Mouse (Mus musculus): ENCODE data around the gene Zfp704. TPM values are rescaled to one million over a fixed set of nuclear protein-coding genes. Genes with fewer than 3 reads are reported as not detected.

The Zfp704 gene
- polyA plus RNA-seq, 1 experiment from 2014 or later = 7.9 TPM

GRCm38 (mm10) chr3:9546882-9547620, 62.8 kb downstream of the Zfp704 start:
- Histone ChIP-seq H3K36me3 (ENCODE audit: insufficient read depth, low read length) (no peaks in the 10 kb centered on the region), H3K27ac (peak overlapping the region; percentile 57; the same call in 1 of the 2 replicates), H3K27me3 (ENCODE audit: insufficient read depth, low read length) (no peaks in the 10 kb centered on the region), H3K4me2 (ENCODE audit: low read length) (peak overlapping the region; percentile 28), H3K9me3 (replicated peaks; ENCODE audit: low read length) (no peaks in the 10 kb centered on the region), H3K4me1 (replicated peaks; ENCODE audit: insufficient read depth, low read length) (peaks cover 26% of the 10 kb centered on the region), H3K4me3 (replicated peaks; ENCODE audit: low read depth, low read length) (no peak overlapping the region), H3K9ac (ENCODE audit: low read depth, low read length) (no peak overlapping the region)
- ATAC-seq (replicated peaks; ENCODE audit: low FRiP score, low read depth) (peak; percentile 62), DNase-seq (ENCODE audit: low spot score) (peak; percentile 63)
- 11% methylated on average over 15 of the region's 15 CpGs for WGBS
- no peak for TF ChIP-seq CTCF (IDR thresholded peaks at IDR 0.05; ENCODE audit: low read depth)

GRCm38 (mm10) chr3:9544421-9544820, 65.5 kb downstream of the Zfp704 start:
- no peaks in the 10 kb centered on the region for H3K9me3 ChIP-seq (replicated peaks; ENCODE audit: low read length)
- DNase-seq (ENCODE audit: low spot score) = no peak
- WGBS = 91% methylated on average over 2 of the region's 2 CpGs
- no peak overlapping the region for H3K4me2 ChIP-seq (ENCODE audit: low read length)
- H3K4me3 ChIP-seq (replicated peaks; ENCODE audit: low read depth, low read length) = no peak overlapping the region
- H3K4me1 ChIP-seq (replicated peaks; ENCODE audit: insufficient read depth, low read length) = peaks cover 18% of the 10 kb centered on the region
- TF ChIP-seq CTCF (IDR thresholded peaks at IDR 0.05; ENCODE audit: low read depth) = no peak
- H3K27ac ChIP-seq = no peak overlapping the region
- no peaks in the 10 kb centered on the region for H3K27me3 ChIP-seq (ENCODE audit: insufficient read depth, low read length)
- no peaks in the 10 kb centered on the region for H3K36me3 ChIP-seq (ENCODE audit: insufficient read depth, low read length)
- ATAC-seq (replicated peaks; ENCODE audit: low FRiP score, low read depth) = no peak
- H3K9ac ChIP-seq (ENCODE audit: low read depth, low read length) = no peak overlapping the region

GRCm38 (mm10) chr3:9543916-9544315, 66.0 kb downstream of the Zfp704 start:
- Histone ChIP-seq H3K4me3 (replicated peaks; ENCODE audit: low read depth, low read length) (no peak overlapping the region), H3K9me3 (replicated peaks; ENCODE audit: low read length) (no peaks in the 10 kb centered on the region), H3K27me3 (ENCODE audit: insufficient read depth, low read length) (no peaks in the 10 kb centered on the region), H3K4me2 (ENCODE audit: low read length) (no peak overlapping the region), H3K27ac (no peak overlapping the region), H3K36me3 (ENCODE audit: insufficient read depth, low read length) (no peaks in the 10 kb centered on the region), H3K4me1 (replicated peaks; ENCODE audit: insufficient read depth, low read length) (peaks cover 18% of the 10 kb centered on the region), H3K9ac (ENCODE audit: low read depth, low read length) (no peak overlapping the region)
- WGBS = 88% methylated on average over 5 of the region's 5 CpGs
- TF ChIP-seq CTCF (IDR thresholded peaks at IDR 0.05; ENCODE audit: low read depth) = no peak
- DNase-seq (ENCODE audit: low spot score) (no peak), ATAC-seq (replicated peaks; ENCODE audit: low FRiP score, low read depth) (no peak)

- Histone ChIP-seq H3K27me3 (ENCODE audit: insufficient read depth, low read length) (no peaks in the 10 kb centered on the region), H3K4me2 (ENCODE audit: low read length) (no peak overlapping the region), H3K36me3 (ENCODE audit: insufficient read depth, low read length) (no peaks in the 10 kb centered on the region), H3K9ac (ENCODE audit: low read depth, low read length) (no peak overlapping the region), H3K27ac (no peak overlapping the region), H3K4me3 (replicated peaks; ENCODE audit: low read depth, low read length) (no peak overlapping the region), H3K4me1 (replicated peaks; ENCODE audit: insufficient read depth, low read length) (peaks cover 18% of the 10 kb centered on the region), H3K9me3 (replicated peaks; ENCODE audit: low read length) (no peaks in the 10 kb centered on the region)
- 81% methylated on average over 4 of the region's 4 CpGs for WGBS
- TF ChIP-seq CTCF (IDR thresholded peaks at IDR 0.05; ENCODE audit: low read depth) = no peak
- DNase-seq (ENCODE audit: low spot score) (no peak), ATAC-seq (replicated peaks; ENCODE audit: low FRiP score, low read depth) (no peak)
Observed at GRCm38 (mm10) chr3:9543463-9543862, 66.4 kb downstream of the Zfp704 start.

- H3K9ac ChIP-seq (ENCODE audit: low read depth, low read length) = no peak overlapping the region
- no peaks in the 10 kb centered on the region for H3K27me3 ChIP-seq (ENCODE audit: insufficient read depth, low read length)
- TF ChIP-seq CTCF (IDR thresholded peaks at IDR 0.05; ENCODE audit: low read depth) = no peak
- H3K4me2 ChIP-seq (ENCODE audit: low read length) = no peak overlapping the region
- H3K9me3 ChIP-seq (replicated peaks; ENCODE audit: low read length) = no peaks in the 10 kb centered on the region
- H3K4me3 ChIP-seq (replicated peaks; ENCODE audit: low read depth, low read length) = no peak overlapping the region
- H3K4me1 ChIP-seq (replicated peaks; ENCODE audit: insufficient read depth, low read length) = peaks cover 1% of the 10 kb centered on the region; the same call in 1 of the 2 replicates
- ATAC-seq (replicated peaks; ENCODE audit: low FRiP score, low read depth) (no peak), DNase-seq (ENCODE audit: low spot score) (no peak)
- H3K27ac ChIP-seq = no peak overlapping the region
- no peaks in the 10 kb centered on the region for H3K36me3 ChIP-seq (ENCODE audit: insufficient read depth, low read length)
- WGBS = 92% methylated on average over 14 of the region's 14 CpGs
Observed at GRCm38 (mm10) chr3:9541561-9541960, 68.3 kb downstream of the Zfp704 start.

- no peak for DNase-seq (ENCODE audit: low spot score)
- no peaks in the 10 kb centered on the region for H3K4me1 ChIP-seq (replicated peaks; ENCODE audit: insufficient read depth, low read length)
- H3K4me3 ChIP-seq (replicated peaks; ENCODE audit: low read depth, low read length) = no peak overlapping the region
- H3K27me3 ChIP-seq (ENCODE audit: insufficient read depth, low read length) = no peaks in the 10 kb centered on the region
- no peak overlapping the region for H3K9ac ChIP-seq (ENCODE audit: low read depth, low read length)
- no peak for ATAC-seq (replicated peaks; ENCODE audit: low FRiP score, low read depth)
- no peak for TF ChIP-seq CTCF (IDR thresholded peaks at IDR 0.05; ENCODE audit: low read depth)
- WGBS = 98% methylated on average over 2 of the region's 2 CpGs
- no peaks in the 10 kb centered on the region for H3K36me3 ChIP-seq (ENCODE audit: insufficient read depth, low read length)
- no peaks in the 10 kb centered on the region for H3K9me3 ChIP-seq (replicated peaks; ENCODE audit: low read length)
- H3K4me2 ChIP-seq (ENCODE audit: low read length) = no peak overlapping the region
- H3K27ac ChIP-seq = no peak overlapping the region
Observed at GRCm38 (mm10) chr3:9538510-9538909, 71.4 kb downstream of the Zfp704 start.
